Mouse (Mus musculus) splenic B cell, adult 2 months (primary cell): Measurements from ENCODE around the gene Hacd2.

Experiments
- DNase-seq: peaks from one replicate; pipeline ENCODE4 v3.0.0-alpha.2; 2011; ENCODE audit warnings: low read depth, low spot score
- H3K27me3 ChIP-seq: 2 replicates; pipeline ENCODE4 v1.6.1; 2012; ENCODE audit warnings: mild to moderate bottlenecking, low read length, moderate library complexity, mixed read lengths; ENCODE audit not compliant: control insufficient read depth, poor library complexity, insufficient read depth, severe bottlenecking
- H3K36me3 ChIP-seq: 2 replicates; pipeline ENCODE4 v1.6.1; 2012; ENCODE audit warnings: mild to moderate bottlenecking, low read length, moderate library complexity, mixed read lengths; ENCODE audit not compliant: control insufficient read depth, poor library complexity, insufficient read depth, severe bottlenecking

Hacd2 gene

GRCm38 (mm10) chr16:35022242-35023137 lies at the start of gene Hacd2:
Gene Hacd2 (plus strand): TSS chr16:35022428.
- no peaks in the 10 kb centered on the region for H3K27me3 ChIP-seq
- peak; percentile 94 for DNase-seq
- no peaks in the 10 kb centered on the region for H3K36me3 ChIP-seq

GRCm38 (mm10) chr16:34972471-34972870 lies 49.8 kb upstream of the Hacd2 start:
- Histone ChIP-seq H3K27me3 (no peaks in the 10 kb centered on the region), H3K36me3 (no peaks in the 10 kb centered on the region)
- no peak for DNase-seq

DNA sequence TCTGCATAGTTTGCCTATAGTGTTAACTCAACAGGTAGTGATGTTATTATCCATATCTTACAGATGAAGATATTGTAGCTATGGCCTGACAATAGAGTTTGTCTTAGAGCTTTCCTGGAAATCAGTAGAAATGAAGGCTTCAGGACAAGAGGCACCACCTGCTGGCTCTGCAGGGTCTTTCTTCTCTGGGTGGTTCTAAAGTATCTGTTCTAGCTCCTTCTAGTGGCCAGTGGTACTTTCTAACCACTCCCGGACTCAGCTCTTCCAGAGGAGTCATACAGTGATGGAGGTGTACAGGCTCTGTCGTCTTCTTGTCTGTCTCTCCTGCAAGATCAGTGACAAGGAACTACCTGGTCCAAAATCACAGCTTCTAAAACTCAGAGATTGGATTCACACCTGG lies 46.7 kb upstream of the Hacd2 start:
- H3K27me3 ChIP-seq: no peaks in the 10 kb centered on the region
- no peak for DNase-seq
- H3K36me3 ChIP-seq: no peaks in the 10 kb centered on the region

DNA sequence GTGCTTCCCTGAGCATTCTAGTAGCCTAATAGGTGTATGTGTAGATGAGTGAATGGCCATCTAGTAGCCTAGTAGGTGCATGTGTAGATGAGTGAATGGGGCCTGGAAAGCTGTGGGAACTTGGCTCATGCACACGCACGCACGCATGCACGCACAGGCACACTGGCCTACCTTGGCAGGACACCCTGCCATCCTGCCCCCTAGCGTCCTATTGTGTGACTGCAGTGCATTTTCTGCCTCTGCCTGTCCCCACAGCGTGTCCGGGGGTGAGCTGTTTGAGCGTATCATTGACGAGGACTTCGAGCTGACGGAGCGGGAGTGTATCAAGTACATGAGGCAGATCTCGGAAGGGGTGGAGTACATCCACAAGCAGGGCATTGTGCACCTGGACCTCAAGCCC lies 45.6 kb upstream of the Hacd2 start:
- H3K36me3 ChIP-seq: no peaks in the 10 kb centered on the region
- DNase-seq: peak; percentile 7
- no peaks in the 10 kb centered on the region for H3K27me3 ChIP-seq

- DNase-seq: no peak
- no peaks in the 10 kb centered on the region for H3K27me3 ChIP-seq
- H3K36me3 ChIP-seq: no peaks in the 10 kb centered on the region
Measured at GRCm38 (mm10) chr16:34978018-34978417, 44.2 kb upstream of the Hacd2 start.

GRCm38 (mm10) chr16:34981009-34981408 lies 41.2 kb upstream of the Hacd2 start:
- Histone ChIP-seq H3K36me3 (no peaks in the 10 kb centered on the region), H3K27me3 (no peaks in the 10 kb centered on the region)
- no peak for DNase-seq

GRCm38 (mm10) chr16:34984203-34985030 lies 37.8 kb upstream of the Hacd2 start:
- DNase-seq: no peak
- Histone ChIP-seq H3K36me3 (no peaks in the 10 kb centered on the region), H3K27me3 (no peaks in the 10 kb centered on the region)

- no peaks in the 10 kb centered on the region for H3K36me3 ChIP-seq
- no peaks in the 10 kb centered on the region for H3K27me3 ChIP-seq
- DNase-seq: no peak
Measured at GRCm38 (mm10) chr16:34985031-34985346, 37.2 kb upstream of the Hacd2 start.

- no peak for DNase-seq
- Histone ChIP-seq H3K36me3 (no peaks in the 10 kb centered on the region), H3K27me3 (no peaks in the 10 kb centered on the region)
Measured at GRCm38 (mm10) chr16:34986211-34986825, 35.9 kb upstream of the Hacd2 start.

- Histone ChIP-seq H3K27me3 (no peaks in the 10 kb centered on the region), H3K36me3 (no peaks in the 10 kb centered on the region)
- no peak for DNase-seq
Measured at GRCm38 (mm10) chr16:34991365-34991764, 30.9 kb upstream of the Hacd2 start.

DNA sequence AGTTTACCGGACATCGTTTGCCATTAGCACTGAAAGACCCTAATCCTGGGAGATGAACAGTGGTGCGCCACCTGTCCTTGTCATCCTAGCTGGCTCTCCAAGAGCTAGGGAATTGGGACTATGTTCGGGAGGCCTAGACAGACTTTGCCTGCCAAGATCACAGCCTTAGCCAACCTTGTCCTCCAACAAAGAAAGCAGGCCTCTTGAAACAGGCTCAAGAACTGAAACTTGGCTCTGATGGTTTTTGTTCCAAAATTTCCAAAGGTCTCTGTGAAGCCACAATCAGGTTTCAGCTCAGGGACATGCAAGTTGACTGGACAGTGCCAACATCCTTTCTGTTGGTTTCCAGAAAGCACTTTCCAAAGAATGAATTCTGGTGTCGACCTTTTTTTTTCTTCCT lies 29.4 kb upstream of the Hacd2 start:
- H3K27me3 ChIP-seq: no peaks in the 10 kb centered on the region
- H3K36me3 ChIP-seq: no peaks in the 10 kb centered on the region
- DNase-seq: no peak

- no peak for DNase-seq
Measured at GRCm38 (mm10) chr16:34993694-34994330, 28.4 kb upstream of the Hacd2 start.

GRCm38 (mm10) chr16:34994641-34995141 lies 27.5 kb upstream of the Hacd2 start:
- Histone ChIP-seq H3K36me3 (no peaks in the 10 kb centered on the region), H3K27me3 (no peaks in the 10 kb centered on the region)
- DNase-seq: no peak

More at GRCm38 (mm10) chr16:34993694-34994330, 28.4 kb upstream of the Hacd2 start:
- H3K27me3 ChIP-seq: no peaks in the 10 kb centered on the region
- H3K36me3 ChIP-seq: no peaks in the 10 kb centered on the region

- peak; percentile 7 for DNase-seq
- no peaks in the 10 kb centered on the region for H3K27me3 ChIP-seq
- no peaks in the 10 kb centered on the region for H3K36me3 ChIP-seq
Measured at GRCm38 (mm10) chr16:34996133-34996532, 26.1 kb upstream of the Hacd2 start.
